Mouse (Mus musculus): ENCODE results near the gene Cxcl15. TPM values are rescaled to one million over a fixed set of nuclear protein-coding genes. Genes with fewer than 3 reads are reported as not detected.

The Cxcl15 gene
- polyA plus RNA-seq, 1 experiment from 2014 or later = not detected

DNA sequence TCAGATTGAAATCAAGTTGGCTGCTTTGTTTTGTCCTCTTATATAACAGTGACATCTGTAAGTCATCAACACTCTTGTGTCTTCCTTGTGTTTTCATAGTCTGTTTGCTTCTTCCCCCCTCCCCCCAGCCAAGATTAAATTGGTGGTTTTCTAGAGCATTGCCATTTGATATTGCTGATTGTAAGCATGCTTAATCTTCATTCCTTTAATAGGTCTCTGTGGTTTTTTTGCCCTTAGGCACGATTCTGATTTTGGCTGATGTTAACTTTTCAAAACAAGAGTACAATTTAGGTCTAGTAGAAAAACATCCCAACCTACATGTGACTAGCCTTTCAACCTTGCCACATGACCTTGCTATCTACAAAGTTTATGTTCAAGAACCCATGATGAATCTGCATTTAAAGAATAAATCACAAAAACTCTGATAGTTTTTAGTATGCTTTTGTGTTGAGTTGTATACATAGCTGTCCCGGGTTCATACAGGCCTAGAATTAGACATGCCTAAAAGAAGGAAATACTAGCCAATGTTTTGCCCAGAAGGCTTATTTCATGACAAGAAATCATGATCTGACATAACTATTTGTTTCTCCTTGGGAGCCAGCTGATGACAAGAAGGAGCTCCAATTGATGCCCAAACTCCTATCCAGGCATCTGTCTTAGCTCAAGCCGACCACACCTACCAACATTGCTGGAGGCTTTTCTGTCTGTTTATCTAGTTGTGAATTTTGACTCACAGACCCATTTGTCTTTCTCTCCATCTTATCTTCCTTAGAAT, 13.0 kb downstream of the Cxcl15 start:
- no peak overlapping the region for H3K4me2 ChIP-seq (ENCODE audit: low read depth, low read length)
- no peak for TF ChIP-seq CTCF (IDR thresholded peaks at IDR 0.05; ENCODE audit: low read depth)
- no peak for TF ChIP-seq EP300 (IDR thresholded peaks at IDR 0.05; ENCODE audit: low read depth)
- 73% methylated on average over 3 of the region's 3 CpGs for WGBS (ENCODE audit: insufficient replicate concordance)
- no peak for DNase-seq
- no peak overlapping the region for H3K4me3 ChIP-seq (ENCODE audit: low read depth, low read length)
- no peaks in the 10 kb centered on the region for H3K27me3 ChIP-seq (ENCODE audit: insufficient read depth, low read length)
- H3K9ac ChIP-seq (replicated peaks) = no peak overlapping the region
- no peaks in the 10 kb centered on the region for H3K4me1 ChIP-seq (ENCODE audit: insufficient read depth)
- ATAC-seq = no peak
- H3K36me3 ChIP-seq (replicated peaks; ENCODE audit: insufficient read depth, low read length) = no peaks in the 10 kb centered on the region
- no peak overlapping the region for H3K27ac ChIP-seq (ENCODE audit: low read depth)
- H3K9me3 ChIP-seq (ENCODE audit: low read length) = no peaks in the 10 kb centered on the region

DNA sequence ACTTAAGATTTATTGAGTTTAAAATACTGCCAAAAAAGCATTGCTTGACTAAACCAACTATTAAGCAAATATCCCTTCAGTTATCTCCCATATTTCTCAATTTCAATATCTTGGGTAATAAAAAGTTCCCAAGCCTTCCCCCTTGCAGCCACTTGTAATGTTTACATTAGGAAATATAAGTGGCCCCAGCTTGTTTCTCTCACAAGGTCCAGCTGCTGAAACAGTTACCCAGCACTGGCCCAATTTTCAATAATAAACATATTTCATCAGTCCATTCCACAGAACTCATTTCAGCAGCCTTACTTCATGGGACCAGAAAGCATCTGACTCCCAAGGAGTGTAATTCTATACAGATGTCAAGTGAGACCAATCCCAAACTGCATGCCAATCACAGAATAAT, 25.4 kb downstream of the Cxcl15 start:
- no peak for ATAC-seq
- TF ChIP-seq EP300 (IDR thresholded peaks at IDR 0.05; ENCODE audit: low read depth) (no peak), CTCF (IDR thresholded peaks at IDR 0.05; ENCODE audit: low read depth) (no peak)
- no peaks in the 10 kb centered on the region for H3K27me3 ChIP-seq (ENCODE audit: insufficient read depth, low read length)
- DNase-seq = no peak
- H3K27ac ChIP-seq (ENCODE audit: low read depth) = no peak overlapping the region
- H3K4me1 ChIP-seq (ENCODE audit: insufficient read depth) = no peaks in the 10 kb centered on the region
- no peak overlapping the region for H3K4me2 ChIP-seq (ENCODE audit: low read depth, low read length)
- H3K36me3 ChIP-seq (replicated peaks; ENCODE audit: insufficient read depth, low read length) = no peaks in the 10 kb centered on the region
- no peak overlapping the region for H3K4me3 ChIP-seq (ENCODE audit: low read depth, low read length)
- H3K9ac ChIP-seq (replicated peaks) = no peak overlapping the region
- H3K9me3 ChIP-seq (ENCODE audit: low read length) = no peaks in the 10 kb centered on the region

DNA sequence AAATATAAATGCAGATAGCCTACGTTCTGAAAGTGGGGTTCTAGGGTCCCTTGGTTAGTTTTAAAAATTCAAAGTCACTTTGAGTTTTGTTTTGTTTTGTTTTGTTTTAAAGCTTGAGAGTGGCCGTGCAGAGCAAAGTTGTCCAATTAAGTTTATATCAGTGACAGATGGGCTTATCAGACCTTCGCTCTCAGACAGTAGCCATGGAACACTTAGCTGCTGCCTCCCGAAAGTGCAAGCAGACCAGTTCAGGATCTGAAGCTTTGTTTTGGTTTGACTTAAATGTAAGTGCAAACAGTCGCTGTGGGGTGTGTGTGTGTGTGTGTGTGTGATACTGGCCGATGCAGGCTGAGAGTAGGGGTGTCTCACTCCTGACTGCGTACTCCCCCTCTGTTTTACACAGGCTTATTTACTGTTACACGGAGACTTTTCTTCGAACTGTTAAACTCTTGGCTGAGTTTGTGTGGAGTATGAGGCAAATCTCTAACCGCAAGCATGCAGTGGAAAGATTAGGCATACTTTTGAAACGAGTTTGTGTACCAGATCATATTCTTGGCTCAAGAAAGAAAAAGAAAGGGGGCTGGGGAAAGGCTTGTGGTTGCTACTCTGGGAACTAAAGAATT, 37.9 kb downstream of the Cxcl15 start:
- Histone ChIP-seq H3K36me3 (replicated peaks; ENCODE audit: insufficient read depth, low read length) (no peaks in the 10 kb centered on the region), H3K27me3 (ENCODE audit: insufficient read depth, low read length) (no peaks in the 10 kb centered on the region), H3K9ac (replicated peaks) (no peak overlapping the region), H3K4me3 (ENCODE audit: low read depth, low read length) (no peak overlapping the region), H3K9me3 (ENCODE audit: low read length) (no peaks in the 10 kb centered on the region), H3K4me1 (ENCODE audit: insufficient read depth) (no peaks in the 10 kb centered on the region), H3K4me2 (ENCODE audit: low read depth, low read length) (no peak overlapping the region), H3K27ac (ENCODE audit: low read depth) (no peak overlapping the region)
- TF ChIP-seq CTCF (IDR thresholded peaks at IDR 0.05; ENCODE audit: low read depth) (no peak), EP300 (IDR thresholded peaks at IDR 0.05; ENCODE audit: low read depth) (no peak)
- 67% methylated on average over 11 of the region's 11 CpGs for WGBS (ENCODE audit: insufficient replicate concordance)
- no peak for DNase-seq
- no peak for ATAC-seq

DNA sequence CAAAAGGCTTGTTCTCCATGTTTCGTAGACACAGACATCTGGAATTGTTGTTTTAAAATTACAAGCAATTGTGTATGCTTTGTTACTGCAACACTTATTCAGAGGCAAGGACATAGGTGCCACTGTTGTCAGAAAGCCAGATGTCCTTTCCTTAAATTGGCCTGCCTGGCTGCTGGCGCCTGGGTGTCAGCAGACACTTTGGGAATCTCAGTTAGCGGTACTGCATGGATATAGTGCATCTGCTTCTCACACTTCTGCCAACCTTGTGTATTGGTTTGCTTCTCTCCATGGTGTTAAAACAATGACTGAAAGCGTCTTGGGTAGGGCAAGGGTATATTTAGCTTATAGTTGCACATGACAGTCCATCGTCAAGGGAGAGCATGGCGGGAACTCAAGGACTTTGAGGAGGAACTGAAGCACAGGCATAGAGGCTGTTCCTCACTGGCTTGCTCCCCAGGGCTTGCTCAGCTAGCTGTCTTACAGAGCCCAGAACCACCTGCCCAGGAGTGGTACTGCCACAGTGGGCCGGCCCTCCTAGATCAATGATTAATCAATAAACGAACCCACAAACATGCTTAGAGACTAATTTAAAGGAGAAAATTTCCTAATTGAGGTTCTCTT, 38.5 kb downstream of the Cxcl15 start:
- H3K4me3 ChIP-seq (ENCODE audit: low read depth, low read length) = no peak overlapping the region
- ATAC-seq (no peak), DNase-seq (no peak)
- no peaks in the 10 kb centered on the region for H3K36me3 ChIP-seq (replicated peaks; ENCODE audit: insufficient read depth, low read length)
- WGBS (ENCODE audit: insufficient replicate concordance) = 75% methylated on average over 8 of the region's 8 CpGs
- no peaks in the 10 kb centered on the region for H3K27me3 ChIP-seq (ENCODE audit: insufficient read depth, low read length)
- no peak for TF ChIP-seq EP300 (IDR thresholded peaks at IDR 0.05; ENCODE audit: low read depth)
- no peak for TF ChIP-seq CTCF (IDR thresholded peaks at IDR 0.05; ENCODE audit: low read depth)
- no peak overlapping the region for H3K4me2 ChIP-seq (ENCODE audit: low read depth, low read length)
- no peak overlapping the region for H3K27ac ChIP-seq (ENCODE audit: low read depth)
- no peaks in the 10 kb centered on the region for H3K4me1 ChIP-seq (ENCODE audit: insufficient read depth)
- no peaks in the 10 kb centered on the region for H3K9me3 ChIP-seq (ENCODE audit: low read length)
- no peak overlapping the region for H3K9ac ChIP-seq (replicated peaks)

DNA sequence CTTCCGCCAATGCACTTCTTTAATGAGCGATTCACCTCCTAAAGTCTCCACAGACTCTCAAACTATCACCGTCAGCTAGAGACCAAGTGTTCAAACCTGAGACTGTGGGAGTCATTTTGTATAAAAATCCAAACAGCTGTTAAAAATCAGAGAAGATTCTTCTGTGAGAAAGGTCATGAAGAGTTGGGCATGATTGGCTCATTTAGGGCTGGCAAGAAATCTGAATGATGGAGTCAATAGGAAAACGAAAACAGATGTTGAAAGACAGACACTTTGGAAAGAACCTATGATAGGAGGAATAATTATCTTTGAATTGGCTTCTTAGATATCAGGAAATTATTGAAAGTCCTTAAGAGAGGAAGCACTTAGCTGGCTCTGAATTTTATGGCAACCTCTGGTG, 40.1 kb downstream of the Cxcl15 start:
- Histone ChIP-seq H3K4me3 (ENCODE audit: low read depth, low read length) (no peak overlapping the region), H3K36me3 (replicated peaks; ENCODE audit: insufficient read depth, low read length) (no peaks in the 10 kb centered on the region), H3K4me1 (ENCODE audit: insufficient read depth) (no peaks in the 10 kb centered on the region), H3K27ac (ENCODE audit: low read depth) (no peak overlapping the region), H3K4me2 (ENCODE audit: low read depth, low read length) (no peak overlapping the region), H3K9ac (replicated peaks) (no peak overlapping the region), H3K9me3 (ENCODE audit: low read length) (no peaks in the 10 kb centered on the region), H3K27me3 (ENCODE audit: insufficient read depth, low read length) (no peaks in the 10 kb centered on the region)
- ATAC-seq (no peak), DNase-seq (no peak)
- 78% methylated on average over 4 of the region's 4 CpGs for whole genome bisulfite sequencing (ENCODE audit: insufficient replicate concordance)
- TF ChIP-seq CTCF (IDR thresholded peaks at IDR 0.05; ENCODE audit: low read depth) = no peak
- no peak for TF ChIP-seq EP300 (IDR thresholded peaks at IDR 0.05; ENCODE audit: low read depth)

DNA sequence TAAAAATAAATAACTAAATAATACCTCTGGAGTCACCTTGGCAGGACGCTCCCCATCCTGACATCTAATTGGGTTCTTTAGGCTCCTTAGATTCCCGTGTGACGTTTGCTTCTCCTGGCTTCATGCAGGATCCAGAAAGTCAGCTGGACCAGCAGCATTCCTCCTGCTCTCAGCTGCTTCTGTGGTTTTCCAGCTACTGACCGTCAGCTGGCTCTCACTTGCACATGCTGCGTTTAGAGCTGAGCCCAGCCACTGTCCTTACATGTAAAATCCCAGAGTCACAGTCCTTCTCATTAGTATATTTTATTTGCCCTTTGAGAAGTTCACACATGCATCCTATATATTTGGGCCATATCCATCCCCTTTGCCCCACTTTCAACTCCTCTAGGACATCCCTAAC, 44.2 kb downstream of the Cxcl15 start:
- Histone ChIP-seq H3K27me3 (ENCODE audit: insufficient read depth, low read length) (no peaks in the 10 kb centered on the region), H3K9me3 (ENCODE audit: low read length) (no peaks in the 10 kb centered on the region), H3K4me1 (ENCODE audit: insufficient read depth) (no peaks in the 10 kb centered on the region), H3K36me3 (replicated peaks; ENCODE audit: insufficient read depth, low read length) (no peaks in the 10 kb centered on the region), H3K27ac (ENCODE audit: low read depth) (no peak overlapping the region), H3K9ac (replicated peaks) (no peak overlapping the region), H3K4me2 (ENCODE audit: low read depth, low read length) (no peak overlapping the region), H3K4me3 (ENCODE audit: low read depth, low read length) (no peak overlapping the region)
- DNase-seq (no peak), ATAC-seq (no peak)
- WGBS (ENCODE audit: insufficient replicate concordance) = 69% methylated on average over 5 of the region's 5 CpGs
- TF ChIP-seq CTCF (IDR thresholded peaks at IDR 0.05; ENCODE audit: low read depth) (no peak), EP300 (IDR thresholded peaks at IDR 0.05; ENCODE audit: low read depth) (no peak)
